Mouse (Mus musculus): ENCODE data around the gene 2310061I04Rik.

GRCm38 (mm10) chr17:35920384-35920783 lies 23.2 kb upstream of the 2310061I04Rik start:
- TF ChIP-seq CTCF (conservative IDR thresholded peaks at IDR 0.05; ENCODE audit: insufficient read depth, insufficient read length, low read depth, low read length) (no peak), POLR2A (IDR thresholded peaks at IDR 0.05; ENCODE audit: low read depth, low read length) (no peak)

Measured in kidney, adult 2 months (tissue).